27 mouse cellular contexts compared by ENCODE assay signal in the genomic region with DNA sequence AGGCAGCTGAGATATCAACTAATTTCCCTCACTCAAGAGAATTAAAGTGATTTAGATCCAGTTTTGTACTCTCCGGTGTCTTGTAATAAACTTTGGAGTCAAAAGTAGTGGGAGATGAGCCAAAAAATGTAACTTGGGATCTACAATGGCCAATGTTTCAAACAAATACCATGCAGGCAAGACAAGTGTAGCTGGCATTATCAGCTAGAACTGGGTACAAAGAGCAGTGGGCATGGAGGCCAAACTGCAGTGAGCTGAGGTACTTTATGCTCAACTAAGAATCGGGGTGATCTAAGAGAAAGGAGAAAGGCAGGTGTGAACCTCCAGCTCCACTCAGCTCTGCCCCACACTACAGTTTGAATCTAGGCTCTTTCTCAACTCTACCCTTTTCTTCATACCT. TPM values are rescaled to one million over a fixed set of nuclear protein-coding genes. Genes with fewer than 3 reads are reported as not detected.
DNase-seq lines count a peak whose midpoint lies in the region; ATAC-seq lines count a peak whose summit lies in the region.
"Had no signal": no experiment of that assay in that cellular context is flagged by ENCODE, and none has a peak within 500 bp of the region (broad histone marks: within the 10 kb centered on the region; RNA-seq: fewer than 3 reads in every experiment).

No protein-coding gene starts in this region.

- H3K36me3 ChIP-seq in hindbrain, embryonic 12.5 days: no peaks in the 10 kb centered on the region
- H3K36me3 ChIP-seq in hindbrain, embryonic 16.5 days (ENCODE audit: control insufficient read depth, insufficient read depth, low read length): no peaks in the 10 kb centered on the region
- H3K36me3 ChIP-seq in neural tube, embryonic 13.5 days: no peaks in the 10 kb centered on the region
- H3K36me3 ChIP-seq: embryonic facial prominence, embryonic 13.5 days; forebrain, embryonic 10.5 days; heart, embryonic 10.5 days; heart, embryonic 15.5 days; limb, embryonic 13.5 days; midbrain, embryonic 10.5 days; midbrain, embryonic 15.5 days; neural tube, embryonic 12.5 days had no signal

- H3K27me3 ChIP-seq in hindbrain, embryonic 12.5 days: no peaks in the 10 kb centered on the region
- H3K27me3 ChIP-seq in hindbrain, embryonic 16.5 days (replicated peaks; ENCODE audit: control insufficient read depth, insufficient read depth, low read length): no peaks in the 10 kb centered on the region
- no peaks in the 10 kb centered on the region for H3K27me3 ChIP-seq in neural tube, embryonic 13.5 days
- H3K27me3 ChIP-seq: embryonic facial prominence, embryonic 13.5 days; heart, embryonic 15.5 days; limb, embryonic 13.5 days; midbrain, embryonic 15.5 days; neural tube, embryonic 12.5 days had no signal

- 0 out of 2 replicates have a peak overlapping the region, but pooled peaks have one; percentile 12 for H3K27ac ChIP-seq in hindbrain, embryonic 12.5 days
- no peak overlapping the region for H3K27ac ChIP-seq in hindbrain, embryonic 16.5 days (ENCODE audit: low read depth, low read length)
- peak overlapping the region; percentile 54; the same call in 1 of the 2 replicates for H3K27ac ChIP-seq in neural tube, embryonic 13.5 days (replicated peaks)
- H3K27ac ChIP-seq: embryonic facial prominence, embryonic 13.5 days; forebrain, embryonic 10.5 days; heart, embryonic 10.5 days; heart, embryonic 15.5 days; limb, embryonic 13.5 days; liver, embryonic 14.5 days; midbrain, embryonic 10.5 days; midbrain, embryonic 15.5 days; neural tube, embryonic 12.5 days had no signal

- no peaks in the 10 kb centered on the region for H3K9me3 ChIP-seq in hindbrain, embryonic 12.5 days (replicated peaks)
- H3K9me3 ChIP-seq in hindbrain, embryonic 16.5 days (ENCODE audit: control insufficient read depth, low read length): no peaks in the 10 kb centered on the region
- no peaks in the 10 kb centered on the region for H3K9me3 ChIP-seq in neural tube, embryonic 13.5 days
- H3K9me3 ChIP-seq: embryonic facial prominence, embryonic 13.5 days; forebrain, embryonic 10.5 days; heart, embryonic 10.5 days; heart, embryonic 15.5 days; limb, embryonic 13.5 days; midbrain, embryonic 10.5 days; midbrain, embryonic 15.5 days; neural tube, embryonic 12.5 days had no signal

- H3K9ac ChIP-seq in hindbrain, embryonic 12.5 days: no peak overlapping the region
- H3K9ac ChIP-seq in hindbrain, embryonic 16.5 days (ENCODE audit: low read depth, low read length): no peak overlapping the region
- no peak overlapping the region for H3K9ac ChIP-seq in neural tube, embryonic 13.5 days
- H3K9ac ChIP-seq: embryonic facial prominence, embryonic 13.5 days; heart, embryonic 15.5 days; limb, embryonic 13.5 days; liver, embryonic 14.5 days; lung, embryonic 14.5 days; midbrain, embryonic 15.5 days; neural tube, embryonic 12.5 days had no signal

- H3K4me3 ChIP-seq in hindbrain, embryonic 12.5 days: no peak overlapping the region
- H3K4me3 ChIP-seq in hindbrain, embryonic 16.5 days (ENCODE audit: low read length): no peak overlapping the region
- H3K4me3 ChIP-seq in neural tube, embryonic 13.5 days: no peak overlapping the region
- H3K4me3 ChIP-seq: embryonic facial prominence, embryonic 13.5 days; forebrain, embryonic 10.5 days; heart, embryonic 10.5 days; heart, embryonic 15.5 days; limb, embryonic 13.5 days; midbrain, embryonic 10.5 days; midbrain, embryonic 15.5 days; neural tube, embryonic 12.5 days had no signal

- no peak overlapping the region for H3K4me2 ChIP-seq in hindbrain, embryonic 12.5 days (replicated peaks)
- no peak overlapping the region for H3K4me2 ChIP-seq in hindbrain, embryonic 16.5 days (ENCODE audit: low read length)
- no peak overlapping the region for H3K4me2 ChIP-seq in neural tube, embryonic 13.5 days
- H3K4me2 ChIP-seq: embryonic facial prominence, embryonic 13.5 days; heart, embryonic 15.5 days; limb, embryonic 13.5 days; lung, embryonic 14.5 days; midbrain, embryonic 15.5 days; neural tube, embryonic 12.5 days had no signal

- 0 out of 2 replicates have a peak, but pooled peaks cover 2% of the 10 kb centered on the region for H3K4me1 ChIP-seq in hindbrain, embryonic 12.5 days
- H3K4me1 ChIP-seq in hindbrain, embryonic 16.5 days (ENCODE audit: control insufficient read depth, insufficient read depth, low read depth, low read length): no peaks in the 10 kb centered on the region; the same call in 1 of the 2 replicates
- peaks cover 20% of the 10 kb centered on the region for H3K4me1 ChIP-seq in neural tube, embryonic 13.5 days (replicated peaks)
- H3K4me1 ChIP-seq: limb, embryonic 13.5 days; midbrain, embryonic 10.5 days; midbrain, embryonic 15.5 days; neural tube, embryonic 12.5 days had no signal

- DNase-seq in kidney, adult 9 months: peak; percentile 61
- no peak for DNase-seq in kidney, postnatal 10 days
- DNase-seq in neural tube, embryonic 10.5 days (ENCODE audit: extremely low spot score, low spot score): no peak
- DNase-seq: adrenal gland, adult 2 months; adrenal gland, postnatal 36 days; B cell, adult 2 months; cerebellum, adult 9-11 months; gastrocnemius, postnatal 14 days; heart, adult 11 months; heart, postnatal 36 days; kidney, adult 11 months; lung, embryonic 14.5 days; lung, postnatal 14 days; thymus, postnatal 4 days had no signal

- WGBS in hindbrain, embryonic 12.5 days: 99% methylated on average over 2 of the region's 2 CpGs
- WGBS in hindbrain, embryonic 16.5 days: 79% methylated on average over 2 of the region's 2 CpGs
- WGBS in neural tube, embryonic 13.5 days: 84% methylated on average over 2 of the region's 2 CpGs

- ATAC-seq in hindbrain, embryonic 12.5 days (ENCODE audit: low FRiP score): no peak
- no peak for ATAC-seq in hindbrain, embryonic 16.5 days
- ATAC-seq in neural tube, embryonic 13.5 days (ENCODE audit: low read depth): no peak
- ATAC-seq in megakaryocyte progenitor cell, adult 5-6 weeks (replicated peaks; ENCODE audit: poor library complexity): no peak
- ATAC-seq: midbrain, embryonic 15.5 days had no signal

RNA-seq across cellular contexts. Expression of gene Ncoa7, which starts 28.7 kb away (rescaled TPM):
- polyA plus RNA-seq in hindbrain, embryonic 12.5 days (2016; fragmentation: Nextera tagmentation; extraction: Ambion mirVana): 8.6 and 11.3 TPM in 2 replicates
- 25.6 and 26.1 TPM in 2 replicates for polyA plus RNA-seq in hindbrain, embryonic 16.5 days (2015; fragmentation: Nextera tagmentation; extraction: Ambion mirVana)
- 16.1 and 18.4 TPM in 2 replicates for polyA plus RNA-seq in neural tube, embryonic 13.5 days (2015; fragmentation: Nextera tagmentation; extraction: Ambion mirVana)
- total RNA-seq in megakaryocyte progenitor cell, adult 5-6 weeks (2015): 23.0 and 28.1 TPM in 2 replicates
- 16.0 and 21.2 TPM in 2 replicates for total RNA-seq in megakaryocyte progenitor cell, adult 5-6 weeks (2017)
